Mouse (Mus musculus): ENCODE results near the gene Pwwp2a. TPM values are rescaled to one million over a fixed set of nuclear protein-coding genes. Genes with fewer than 3 reads are reported as not detected.

Pwwp2a gene
- total and polyA plus RNA-seq, 2 experiments from 2014 or later, result 12.4 to 16.9 TPM

- Histone ChIP-seq H3K27me3 (ENCODE audit: control insufficient read depth, insufficient read depth, low read length) (no peaks in the 10 kb centered on the region), H3K4me1 (ENCODE audit: control insufficient read depth, insufficient read depth) (no peaks in the 10 kb centered on the region), H3K9me3 (replicated peaks; ENCODE audit: control insufficient read depth, low read length) (no peaks in the 10 kb centered on the region), H3K4me2 (ENCODE audit: low read depth, low read length) (no peak overlapping the region), H3K9ac (replicated peaks; ENCODE audit: low read depth, low read length) (no peak overlapping the region), H3K4me3 (ENCODE audit: low read depth, low read length) (no peak overlapping the region), H3K36me3 (replicated peaks; ENCODE audit: control insufficient read depth, insufficient read depth, low read length) (no peaks in the 10 kb centered on the region), H3K27ac (ENCODE audit: low read depth) (peak overlapping the region; percentile 52; the same call in 1 of the 2 replicates)
- TF ChIP-seq EP300 (IDR thresholded peaks at IDR 0.05; ENCODE audit: low read depth), result no peak
- TF ChIP-seq CTCF (IDR thresholded peaks at IDR 0.05; ENCODE audit: low read depth), result no peak
- WGBS, result 66% methylated on average over 19 of the region's 19 CpGs
- no peak for ATAC-seq (ENCODE audit: insufficient read depth, low read depth)
- DNase-seq (ENCODE audit: low spot score), result no peak
These were observed 14.6 kb upstream of the Pwwp2a start for GRCm38 (mm10) chr11:43667038-43667745.

GRCm38 (mm10) chr11:43682415-43683217 is 818 bp downstream of the Pwwp2a start:
- Histone ChIP-seq H3K36me3 (replicated peaks; ENCODE audit: control insufficient read depth, insufficient read depth, low read length) (peaks cover 11% of the 10 kb centered on the region), H3K27ac (ENCODE audit: low read depth) (peak overlapping the region; percentile 98), H3K9me3 (replicated peaks; ENCODE audit: control insufficient read depth, low read length) (no peaks in the 10 kb centered on the region), H3K27me3 (ENCODE audit: control insufficient read depth, insufficient read depth, low read length) (no peaks in the 10 kb centered on the region), H3K4me2 (ENCODE audit: low read depth, low read length) (peak overlapping the region; percentile 92), H3K4me3 (ENCODE audit: low read depth, low read length) (peak overlapping the region; percentile 98), H3K4me1 (ENCODE audit: control insufficient read depth, insufficient read depth) (peaks cover 11% of the 10 kb centered on the region), H3K9ac (replicated peaks; ENCODE audit: low read depth, low read length) (peak overlapping the region; percentile 99)
- TF ChIP-seq CTCF (IDR thresholded peaks at IDR 0.05; ENCODE audit: low read depth) (no peak), EP300 (IDR thresholded peaks at IDR 0.05; ENCODE audit: low read depth) (no peak)
- ATAC-seq (ENCODE audit: insufficient read depth, low read depth), result peak; percentile 9
- WGBS, result under 1% methylated on average over 67 of the region's 72 CpGs
- DNase-seq (ENCODE audit: low spot score), result peak; percentile 58

DNA sequence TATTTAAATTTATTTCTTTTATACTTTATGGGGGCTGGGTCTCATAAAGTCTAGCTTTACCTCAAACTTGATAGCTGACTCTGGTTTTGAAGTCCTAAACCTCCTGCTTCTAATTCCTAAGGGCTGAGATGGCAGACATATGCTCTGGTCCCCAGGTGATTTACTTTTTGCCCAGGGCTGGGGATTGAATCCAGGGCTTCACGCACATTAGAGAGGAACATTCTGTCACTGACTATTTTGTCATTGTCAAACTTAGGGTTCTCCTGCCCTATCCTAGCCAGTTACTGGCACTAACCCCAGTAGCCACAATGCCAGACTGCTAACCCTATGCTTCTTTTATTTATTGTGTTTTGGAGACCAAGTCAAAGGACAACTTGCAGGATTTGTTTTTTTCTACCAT is 7.1 kb downstream of the Pwwp2a start:
- DNase-seq (ENCODE audit: low spot score), result no peak
- Histone ChIP-seq H3K9me3 (replicated peaks; ENCODE audit: control insufficient read depth, low read length) (no peaks in the 10 kb centered on the region), H3K27ac (ENCODE audit: low read depth) (no peak overlapping the region), H3K9ac (replicated peaks; ENCODE audit: low read depth, low read length) (no peak overlapping the region), H3K4me3 (ENCODE audit: low read depth, low read length) (no peak overlapping the region), H3K4me1 (ENCODE audit: control insufficient read depth, insufficient read depth) (no peaks in the 10 kb centered on the region), H3K27me3 (ENCODE audit: control insufficient read depth, insufficient read depth, low read length) (no peaks in the 10 kb centered on the region), H3K4me2 (ENCODE audit: low read depth, low read length) (no peak overlapping the region), H3K36me3 (replicated peaks; ENCODE audit: control insufficient read depth, insufficient read depth, low read length) (peaks cover 68% of the 10 kb centered on the region)
- 97% methylated on average over 1 of the region's 1 CpGs for WGBS
- no peak for ATAC-seq (ENCODE audit: insufficient read depth, low read depth)
- TF ChIP-seq CTCF (IDR thresholded peaks at IDR 0.05; ENCODE audit: low read depth), result no peak

- Histone ChIP-seq H3K36me3 (replicated peaks; ENCODE audit: control insufficient read depth, insufficient read depth, low read length) (peaks cover 46% of the 10 kb centered on the region), H3K9ac (replicated peaks; ENCODE audit: low read depth, low read length) (no peak overlapping the region), H3K9me3 (replicated peaks; ENCODE audit: control insufficient read depth, low read length) (no peaks in the 10 kb centered on the region), H3K27me3 (ENCODE audit: control insufficient read depth, insufficient read depth, low read length) (no peaks in the 10 kb centered on the region), H3K4me2 (ENCODE audit: low read depth, low read length) (no peak overlapping the region), H3K4me1 (ENCODE audit: control insufficient read depth, insufficient read depth) (no peaks in the 10 kb centered on the region), H3K27ac (ENCODE audit: low read depth) (no peak overlapping the region), H3K4me3 (ENCODE audit: low read depth, low read length) (no peak overlapping the region)
- WGBS, result 91% methylated on average over 4 of the region's 4 CpGs
- no peak for ATAC-seq (ENCODE audit: insufficient read depth, low read depth)
- TF ChIP-seq EP300 (IDR thresholded peaks at IDR 0.05; ENCODE audit: low read depth) (no peak), CTCF (IDR thresholded peaks at IDR 0.05; ENCODE audit: low read depth) (no peak)
- DNase-seq (ENCODE audit: low spot score), result no peak
These were observed 14.8 kb downstream of the Pwwp2a start for GRCm38 (mm10) chr11:43696623-43697022.

- TF ChIP-seq CTCF (IDR thresholded peaks at IDR 0.05; ENCODE audit: low read depth) (no peak), EP300 (IDR thresholded peaks at IDR 0.05; ENCODE audit: low read depth) (no peak)
- H3K36me3 ChIP-seq (replicated peaks; ENCODE audit: control insufficient read depth, insufficient read depth, low read length), result peaks cover 28% of the 10 kb centered on the region
- H3K4me3 ChIP-seq (ENCODE audit: low read depth, low read length), result no peak overlapping the region
- H3K27ac ChIP-seq (ENCODE audit: low read depth), result no peak overlapping the region
- H3K9ac ChIP-seq (replicated peaks; ENCODE audit: low read depth, low read length), result no peak overlapping the region
- no peaks in the 10 kb centered on the region for H3K9me3 ChIP-seq (replicated peaks; ENCODE audit: control insufficient read depth, low read length)
- 73% methylated on average over 5 of the region's 5 CpGs for WGBS
- H3K4me2 ChIP-seq (ENCODE audit: low read depth, low read length), result no peak overlapping the region
- H3K27me3 ChIP-seq (ENCODE audit: control insufficient read depth, insufficient read depth, low read length), result no peaks in the 10 kb centered on the region
- DNase-seq (ENCODE audit: low spot score), result no peak
- H3K4me1 ChIP-seq (ENCODE audit: control insufficient read depth, insufficient read depth), result peaks cover 6% of the 10 kb centered on the region; the same call in 1 of the 2 replicates
- ATAC-seq (ENCODE audit: insufficient read depth, low read depth), result no peak
These were observed 16.8 kb downstream of the Pwwp2a start for GRCm38 (mm10) chr11:43698621-43699020.
